Mouse (Mus musculus) adrenal gland, postnatal 36 days (tissue): ENCODE results near the gene Mindy3. TPM values are rescaled to one million over a fixed set of nuclear protein-coding genes. Genes with fewer than 3 reads are reported as not detected.

Source experiments
- DNase-seq, 2 experiments: peaks; one replicate each; pipeline ENCODE4 v3.0.0; 2021; ENCODE audit warnings: mixed read lengths in 1 of 2
- total RNA-seq, 2 experiments: library from RNA; stranded (reverse); gene quantifications; 2 replicates each; pipeline ENCODE4 v1.2.3; 2021

The Mindy3 gene
- total RNA-seq, 2 experiments from 2014 or later, result 47.1 to 48.7 TPM

- peak; percentile 37 to 47 for DNase-seq
Observed at GRCm38 (mm10) chr2:12371401-12371800, 47.9 kb downstream of the Mindy3 start.

DNA sequence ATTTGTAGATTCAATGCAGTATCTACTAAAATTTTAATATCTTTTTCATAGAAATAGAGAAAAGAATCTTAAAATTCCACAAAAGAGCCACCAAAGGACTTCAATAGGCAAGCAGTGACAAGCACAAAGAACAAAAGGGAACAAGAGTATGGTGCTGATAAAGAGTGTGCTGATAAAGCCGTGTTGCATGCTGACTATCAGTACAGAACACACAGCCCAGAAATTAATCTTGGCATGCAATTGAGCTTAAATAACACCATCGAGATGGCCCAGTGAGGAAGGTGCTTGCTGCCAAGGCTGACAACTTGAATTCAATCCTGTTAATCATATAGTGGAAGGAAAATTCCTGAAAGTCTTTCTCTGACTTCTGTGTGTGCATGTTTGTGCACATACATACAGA lies 50.8 kb downstream of the Mindy3 start:
- no peak for DNase-seq

DNA sequence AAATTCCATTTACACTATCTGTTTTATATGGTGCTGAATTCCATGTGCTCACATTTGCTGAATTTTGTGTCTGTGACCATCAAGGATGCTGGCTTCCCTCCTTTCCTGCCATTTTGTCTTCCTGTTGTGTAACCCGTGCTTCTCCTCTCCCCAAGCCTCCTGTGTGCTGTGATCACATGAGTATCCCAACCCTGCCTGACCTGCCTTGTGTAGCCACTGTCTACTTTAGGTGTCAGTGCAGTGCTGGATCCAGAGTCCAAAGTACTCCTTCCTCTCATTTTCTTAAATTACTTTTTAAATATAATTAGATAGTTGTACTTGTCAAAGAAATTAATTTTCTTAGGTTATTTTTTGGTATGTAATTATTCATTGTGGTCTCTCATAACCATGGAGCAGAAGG lies 51.3 kb downstream of the Mindy3 start:
- no peak for DNase-seq

DNA sequence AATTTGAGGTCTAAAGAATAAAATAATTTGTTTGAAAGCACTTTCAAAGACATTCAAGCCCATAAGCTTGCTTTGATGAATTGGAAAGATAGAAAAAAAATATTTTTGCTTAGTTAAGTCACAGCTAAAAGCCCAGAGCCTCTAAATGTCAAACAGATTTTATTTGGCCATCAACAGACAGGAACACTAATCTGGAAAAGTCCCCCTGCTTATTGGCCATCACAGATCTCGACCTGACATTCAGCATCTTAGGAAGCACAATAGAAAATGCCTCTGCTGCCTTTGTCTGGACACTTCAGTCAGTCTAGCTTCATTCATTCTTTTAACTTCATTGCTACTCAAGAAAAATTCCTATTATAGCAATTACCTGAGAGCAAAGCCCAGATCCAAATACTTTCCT lies 58.0 kb downstream of the Mindy3 start:
- no peak for DNase-seq

GRCm38 (mm10) chr2:12354837-12355236 lies 64.4 kb downstream of the Mindy3 start:
- no peak for DNase-seq

DNA sequence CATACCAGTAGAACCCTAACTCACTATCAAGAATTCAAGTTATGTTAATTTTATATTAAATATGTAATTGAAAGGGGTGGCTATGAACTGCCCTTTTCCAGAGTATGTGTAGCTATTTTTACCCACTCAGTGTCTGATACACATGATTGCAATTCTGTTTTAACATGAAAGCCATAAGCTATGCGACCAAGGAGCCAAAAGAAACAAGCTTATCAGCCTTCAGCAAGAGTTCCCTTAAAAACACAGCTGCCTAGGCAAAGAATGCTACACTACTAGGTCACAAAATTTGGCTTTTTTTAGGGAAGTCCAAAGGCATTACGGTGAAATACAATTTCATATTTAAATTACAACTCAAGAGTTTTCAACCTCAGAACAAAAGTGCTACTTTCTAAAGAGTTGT lies 70.4 kb downstream of the Mindy3 start:
- no peak for DNase-seq

GRCm38 (mm10) chr2:12331962-12332361 lies 87.3 kb downstream of the Mindy3 start:
- no peak for DNase-seq

DNA sequence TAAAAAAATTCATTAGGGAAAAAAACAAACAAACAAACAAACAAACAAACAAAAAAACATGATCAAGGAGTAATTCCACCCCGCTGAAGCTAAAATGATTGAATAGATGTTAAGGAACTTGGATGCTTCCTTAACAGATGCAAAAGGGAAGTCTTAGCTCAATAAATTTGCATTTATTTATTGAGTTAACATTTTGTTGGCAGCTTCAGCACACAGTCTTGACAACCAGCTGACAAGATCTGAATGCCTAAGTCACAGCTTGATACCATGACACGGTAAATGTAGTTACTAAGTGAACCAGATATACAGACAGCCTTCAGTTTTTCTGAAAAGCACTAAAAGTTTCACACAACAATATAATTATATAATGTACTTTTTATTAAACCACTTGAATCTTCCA lies 89.7 kb downstream of the Mindy3 start:
- DNase-seq, result no peak

DNA sequence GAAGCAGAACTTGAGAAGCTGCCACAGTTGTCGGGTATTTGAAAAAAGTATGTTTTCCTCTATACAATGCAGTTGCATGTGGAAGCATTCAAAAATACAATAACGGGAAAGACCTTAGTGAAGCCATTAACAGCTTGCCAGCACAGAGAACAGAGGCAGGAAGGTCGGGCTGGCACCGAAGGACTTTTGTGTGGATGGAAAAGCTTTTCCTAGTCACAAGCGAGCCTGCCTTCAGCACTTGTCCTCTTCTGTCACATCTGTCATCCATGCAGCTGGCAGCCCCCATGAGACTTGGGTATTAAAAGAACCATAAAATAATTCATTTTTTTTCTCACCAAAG lies 90.2 kb downstream of the Mindy3 start:
- no peak for DNase-seq

- no peak for DNase-seq
Observed at GRCm38 (mm10) chr2:12328355-12329067, 90.8 kb downstream of the Mindy3 start.

DNA sequence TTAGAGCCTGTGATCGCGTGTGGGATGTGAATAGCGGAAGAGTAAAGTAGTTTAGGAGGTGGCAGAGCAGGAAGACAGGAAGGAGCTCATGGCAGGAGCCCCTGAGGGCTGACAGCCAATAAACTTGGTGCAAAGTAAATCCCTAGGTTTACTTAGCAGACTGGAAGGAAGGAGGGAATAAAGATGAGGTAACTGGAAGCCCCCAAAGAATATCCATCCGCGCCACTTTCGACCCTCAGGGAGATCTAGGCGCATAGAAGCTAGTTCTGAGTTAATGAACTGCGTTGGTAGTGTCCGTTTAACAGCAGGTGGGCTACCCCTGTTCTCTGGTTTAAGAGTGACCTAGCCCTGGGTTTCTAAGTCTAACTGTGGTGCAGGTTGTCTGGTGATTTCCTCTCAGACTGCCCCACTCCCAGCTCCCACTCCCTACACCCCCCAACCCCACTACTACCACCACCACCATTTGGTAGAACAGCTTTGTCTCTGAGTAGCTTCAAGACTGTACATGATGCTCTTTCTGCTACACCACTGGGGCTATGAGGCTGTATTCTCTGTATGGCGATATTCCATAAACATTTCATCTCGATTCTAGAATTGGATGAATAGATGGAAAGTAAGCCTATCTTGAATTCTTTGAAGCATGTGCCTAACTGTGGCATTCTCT lies 91.4 kb downstream of the Mindy3 start:
- DNase-seq, result no peak

DNA sequence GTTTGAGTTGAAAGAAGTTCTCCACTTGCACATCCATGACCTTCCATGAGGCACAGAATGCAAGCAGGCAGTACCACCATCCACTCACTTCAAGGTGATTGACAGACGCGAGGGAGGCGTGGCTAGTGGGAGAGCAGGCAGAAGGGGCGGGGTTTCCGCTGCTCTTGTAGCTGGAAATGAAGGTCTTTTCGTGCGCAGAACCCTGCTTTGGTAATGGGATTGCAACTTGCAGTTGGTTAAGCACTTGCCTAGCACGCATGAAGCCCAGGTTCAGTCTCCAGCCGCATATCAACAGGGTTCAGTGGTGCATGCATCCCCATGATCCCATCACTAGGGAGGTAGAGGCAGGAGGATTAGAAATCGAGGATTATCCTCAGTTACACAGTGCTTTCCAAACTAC lies 92.1 kb downstream of the Mindy3 start:
- DNase-seq, result peak; percentile 60 to 69

DNA sequence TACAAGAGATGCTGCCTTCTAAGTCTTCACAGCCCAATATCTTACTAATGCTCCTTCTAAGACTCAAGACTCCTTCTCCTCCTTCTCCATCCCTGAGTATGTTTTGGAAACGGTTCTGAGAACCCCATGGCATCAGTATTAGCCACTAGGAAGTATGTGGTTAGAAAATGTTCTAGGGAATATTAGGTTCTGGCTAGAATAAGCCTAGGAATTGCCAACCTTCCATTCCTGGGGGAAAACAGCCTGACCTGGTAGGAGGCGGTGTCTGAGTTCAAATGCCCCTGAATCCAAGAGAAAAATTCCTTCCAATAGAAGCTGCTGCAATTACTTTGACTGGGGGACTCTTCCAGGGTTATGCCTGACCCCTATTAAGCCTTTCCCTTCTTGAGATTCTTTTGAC lies 93.4 kb downstream of the Mindy3 start:
- DNase-seq, result no peak

DNA sequence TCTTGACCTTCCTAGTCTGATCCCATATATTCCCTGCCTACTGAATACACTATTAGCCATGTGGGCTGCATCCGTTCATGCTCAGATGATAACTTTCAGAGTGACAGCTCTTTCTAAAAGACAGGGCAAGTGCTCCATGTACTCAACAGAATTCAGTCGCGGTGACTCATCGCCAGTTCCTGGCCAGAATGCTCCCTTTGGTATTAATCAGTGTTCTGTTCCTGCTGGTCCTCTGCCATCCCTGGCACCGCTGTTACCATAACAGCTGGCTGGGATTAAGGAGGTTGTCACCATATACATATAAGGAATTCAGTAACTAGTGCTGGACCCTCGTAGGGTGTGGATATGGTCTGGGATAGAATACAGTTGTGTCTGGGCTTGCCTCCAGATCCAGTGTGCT lies 93.9 kb downstream of the Mindy3 start:
- peak; percentile 87 to 88 for DNase-seq

DNA sequence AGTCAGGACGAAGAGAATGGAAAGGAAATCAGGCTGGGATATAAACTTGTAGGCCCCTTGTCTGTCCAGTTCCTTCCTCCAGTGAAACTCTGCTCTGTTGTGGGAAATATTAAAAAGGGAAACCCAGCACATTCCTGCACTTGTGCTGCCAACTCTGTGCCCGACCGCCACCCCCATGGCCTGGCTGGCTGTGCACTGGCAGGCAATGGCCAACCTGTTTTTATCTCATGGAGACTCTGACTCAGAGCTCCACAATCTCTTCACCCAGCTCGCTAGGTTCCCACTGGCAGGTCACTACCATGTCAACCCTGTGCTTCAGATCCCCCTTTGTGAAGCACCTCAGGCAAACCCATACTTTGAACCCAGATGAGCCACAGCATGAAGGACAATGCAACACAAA lies 98.4 kb downstream of the Mindy3 start:
- DNase-seq, result no peak

DNA sequence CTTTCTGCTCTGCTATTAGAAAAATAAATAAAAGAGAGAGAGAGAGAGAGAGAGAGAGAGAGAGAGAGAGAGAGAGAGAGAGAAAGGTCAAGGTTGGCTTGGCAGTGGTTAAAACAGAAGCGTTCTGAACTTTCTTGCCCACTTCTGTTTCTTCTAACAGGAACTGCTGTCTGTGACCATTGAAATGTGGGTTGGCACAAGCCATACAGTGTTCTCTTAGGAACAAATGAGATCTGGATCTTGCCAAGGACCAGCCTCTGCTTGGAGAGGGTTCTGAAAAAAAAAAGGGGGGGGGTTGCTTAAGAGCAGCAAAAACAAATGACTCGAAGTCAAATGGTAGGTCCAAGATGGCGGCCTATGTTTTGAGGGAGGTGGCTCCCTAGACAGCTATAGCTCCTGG lies 100.6 kb downstream of the Mindy3 start:
- no peak for DNase-seq

- no peak for DNase-seq
Observed at GRCm38 (mm10) chr2:12318036-12318435, 101.2 kb downstream of the Mindy3 start.

DNA sequence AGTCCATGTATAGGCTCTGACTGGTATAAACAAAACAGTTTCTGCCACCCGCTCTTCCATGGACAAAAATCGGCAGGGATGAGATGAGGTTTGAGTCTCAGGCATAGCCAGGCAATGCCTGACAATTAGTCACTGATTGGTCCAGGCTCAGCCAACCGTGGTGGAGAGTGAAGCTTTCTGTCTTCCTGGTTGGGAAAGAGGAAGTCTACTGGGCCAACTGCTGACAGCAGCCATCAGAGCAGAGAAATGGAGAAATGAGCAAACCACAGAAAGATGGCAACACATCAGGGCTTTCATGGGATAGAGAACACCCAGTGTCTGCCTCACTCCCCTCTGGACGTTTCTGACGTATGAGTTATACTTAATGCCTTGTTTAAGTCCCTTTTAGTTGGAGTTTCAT lies 101.9 kb downstream of the Mindy3 start:
- DNase-seq, result peak in 1 of 2 experiments; percentile 10

GRCm38 (mm10) chr2:12316361-12316760 lies 102.9 kb downstream of the Mindy3 start:
- DNase-seq, result peak; percentile 47 to 49

DNA sequence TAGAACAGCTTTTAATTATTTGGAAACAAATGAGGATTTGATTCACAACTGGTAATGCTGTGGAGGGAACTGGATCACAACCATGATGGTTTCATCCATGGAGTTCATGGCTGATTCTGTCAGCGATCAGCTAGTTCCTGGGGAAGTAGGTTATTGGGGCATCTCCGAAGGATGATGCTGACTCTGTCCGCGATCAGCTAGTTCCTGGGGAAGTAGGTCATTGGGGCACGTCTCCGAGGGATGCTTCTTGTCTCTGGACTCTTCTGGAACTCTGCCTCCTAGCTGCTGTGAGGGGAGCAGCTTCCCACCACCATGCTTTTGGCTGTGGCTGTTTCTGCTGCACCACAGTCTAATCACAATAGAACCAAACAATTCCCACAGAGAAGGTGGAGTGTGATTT lies 105.2 kb downstream of the Mindy3 start:
- no peak for DNase-seq

DNA sequence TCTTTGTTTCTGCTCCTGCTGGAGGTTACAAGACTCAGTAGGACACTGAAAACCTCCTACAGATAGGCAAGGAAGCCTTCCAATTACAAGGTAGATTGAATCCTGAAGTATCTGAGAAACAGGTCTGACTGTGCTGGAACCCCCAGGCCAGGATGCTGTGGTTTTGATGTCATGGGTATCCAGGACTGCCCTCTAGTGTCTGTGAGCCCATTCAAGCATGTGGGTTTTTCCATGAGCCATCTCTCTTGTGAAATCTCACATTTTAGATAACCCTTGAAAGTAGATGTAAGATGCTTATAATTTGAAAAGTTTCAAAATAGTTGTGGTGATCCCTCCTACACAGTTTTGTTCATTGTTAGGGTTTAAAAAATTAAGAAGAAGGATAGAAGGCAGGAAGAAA lies 110.8 kb downstream of the Mindy3 start:
- no peak for DNase-seq

DNA sequence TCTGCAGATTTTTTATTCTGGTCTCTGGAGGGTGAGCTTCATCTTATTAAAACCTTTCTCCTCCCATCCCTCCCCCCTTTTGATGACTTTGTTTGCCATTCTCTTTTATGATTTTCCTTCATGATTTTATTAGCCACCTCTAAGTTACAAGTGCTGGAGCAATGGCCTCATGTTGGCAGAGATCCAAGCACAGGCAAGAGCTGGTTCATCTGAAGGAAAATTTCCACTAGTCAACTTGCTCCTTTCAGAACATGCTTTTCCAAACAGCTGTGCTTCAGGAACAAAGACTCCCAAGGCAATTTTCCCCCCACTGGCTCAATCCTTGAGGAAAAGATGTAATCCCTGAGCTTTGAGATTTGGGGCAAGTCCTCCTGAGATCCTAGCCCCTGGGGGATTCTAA lies 112.0 kb downstream of the Mindy3 start:
- DNase-seq, result peak in 1 of 2 experiments; percentile 50

DNA sequence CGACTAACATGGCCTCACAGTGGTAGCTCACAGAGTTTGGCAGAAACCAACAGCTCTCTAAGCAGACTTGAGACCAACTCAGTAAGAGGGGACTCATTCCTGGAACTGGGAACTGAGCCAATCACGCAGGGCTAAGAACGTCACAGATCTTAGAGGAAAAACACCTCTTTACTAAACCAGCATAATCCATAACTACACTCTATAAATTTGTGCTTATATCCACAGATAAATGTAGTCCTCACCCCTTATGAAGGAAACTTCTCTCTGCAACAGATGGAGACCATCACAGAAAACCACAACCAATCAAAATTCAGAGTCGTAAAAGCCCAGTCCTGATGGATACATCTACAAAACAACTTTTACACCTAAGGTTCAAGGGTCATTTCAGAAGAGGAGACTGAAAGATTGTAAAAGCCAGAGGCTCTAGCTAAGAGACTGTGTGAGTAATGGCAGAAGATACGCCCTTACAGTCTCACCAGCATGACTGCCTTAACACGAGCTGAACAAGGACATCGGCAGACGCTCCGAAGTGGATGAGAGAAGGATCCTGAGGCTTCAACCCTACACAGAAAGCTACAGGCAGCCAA lies 114.1 kb downstream of the Mindy3 start:
- no peak for DNase-seq
